ENCODE assay signal across 8 mouse cellular contexts in the genomic region with DNA sequence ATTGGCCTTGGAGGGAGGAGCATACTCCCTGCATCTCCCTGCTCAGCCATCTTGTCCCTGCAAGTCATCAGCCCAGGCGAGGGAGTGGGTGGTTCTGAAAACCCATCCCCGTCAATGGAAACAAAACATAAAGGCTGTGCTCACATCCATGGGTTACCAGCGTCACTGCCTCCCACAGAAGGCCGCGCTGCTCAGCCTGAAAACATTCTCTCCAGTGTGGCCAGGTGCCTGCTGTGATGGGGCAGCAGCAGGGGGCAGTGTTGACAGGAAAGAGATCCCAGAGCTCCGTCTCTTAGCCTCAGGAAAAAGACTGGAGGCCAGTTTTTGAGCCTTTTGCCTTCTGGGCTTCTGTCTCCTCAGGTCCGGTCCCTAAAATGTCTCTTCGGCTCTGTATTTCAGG.
DNase-seq lines count a peak whose midpoint lies in the region; ATAC-seq and TF ChIP-seq lines count a peak whose summit lies in the region.

No protein-coding gene starts in this region.

- WGBS in hindbrain, embryonic 15.5 days, result 27% methylated on average over 8 of the region's 8 CpGs

- H3K9me3 ChIP-seq in MEL (replicated peaks; ENCODE audit: insufficient read depth, low read length), result no peaks in the 10 kb centered on the region
- H3K9me3 ChIP-seq in hindbrain, embryonic 15.5 days, result no peaks in the 10 kb centered on the region

- H3K27ac ChIP-seq in MEL (ENCODE audit: control insufficient read depth, low read depth, low read length), result peak overlapping the region; percentile 71
- peak overlapping the region; percentile 77 for H3K27ac ChIP-seq in hindbrain, embryonic 15.5 days (replicated peaks)

- DNase-seq in MEL (ENCODE audit: low read depth, low spot score), result peak; percentile 35
- peak; percentile 81 for DNase-seq in cerebellum, adult 9-11 months
- DNase-seq in gastrocnemius, adult 18-20 months (ENCODE audit: low spot score), result peak; percentile 82
- peak; percentile 54 to 60 for DNase-seq in layer of hippocampus, postnatal 36 days
- DNase-seq in lung, postnatal 25 days (ENCODE audit: low spot score), result peak; percentile 81
- DNase-seq in right cerebral cortex, postnatal 14 days, result peak; percentile 67
- DNase-seq in urinary bladder, postnatal 14 days (ENCODE audit: low spot score), result peak; percentile 80

- H3K4me3 ChIP-seq in MEL (ENCODE audit: control insufficient read depth in 1 of 2, insufficient read depth in 1 of 2, low read depth in 2 of 2, low read length in 2 of 2), result no peak overlapping the region
- no peak overlapping the region for H3K4me3 ChIP-seq in hindbrain, embryonic 15.5 days

- TF ChIP-seq EP300 in MEL (IDR thresholded peaks at IDR 0.05; ENCODE audit: low read depth in 1 of 2, low read length in 2 of 2), result no peak

- TF ChIP-seq CTCF in MEL (IDR thresholded peaks at IDR 0.05 in 2 of 3, conservative IDR thresholded peaks at IDR 0.05 in 1 of 3; ENCODE audit: control insufficient read depth in 1 of 3, insufficient read depth in 1 of 3, low read depth in 2 of 3, low read length in 3 of 3, poor library complexity in 1 of 3, severe bottlenecking in 1 of 3), result peak; percentile 21 to 70 (median 50); a peak in 4 of 6 replicates

- peak; percentile 35 for TF ChIP-seq RAD21 in MEL (IDR thresholded peaks at IDR 0.05; ENCODE audit: low read depth, low read length)

- H3K4me1 ChIP-seq in MEL (ENCODE audit: control insufficient read depth in 1 of 2, insufficient read depth in 2 of 2, low read length in 2 of 2), result peaks cover 40 to 54% of the 10 kb centered on the region in 2 experiments
- H3K4me1 ChIP-seq in hindbrain, embryonic 15.5 days (replicated peaks), result peaks cover 94% of the 10 kb centered on the region

- H3K9ac ChIP-seq in MEL (ENCODE audit: control insufficient read depth, low read depth, low read length, poor library complexity, severe bottlenecking), result peak overlapping the region; percentile 8
- H3K9ac ChIP-seq in hindbrain, embryonic 15.5 days, result no peak overlapping the region

- peaks cover 0 to 41% of the 10 kb centered on the region in 2 experiments; a peak in 2 of 4 replicates for H3K36me3 ChIP-seq in MEL (ENCODE audit: control insufficient read depth in 1 of 2, insufficient read depth in 2 of 2, low read length in 2 of 2)
- no peaks in the 10 kb centered on the region for H3K36me3 ChIP-seq in hindbrain, embryonic 15.5 days

- H3K27me3 ChIP-seq in MEL (ENCODE audit: control insufficient read depth in 1 of 2, insufficient read depth in 2 of 2, low read length in 2 of 2), result no peaks in the 10 kb centered on the region
- H3K27me3 ChIP-seq in hindbrain, embryonic 15.5 days, result no peaks in the 10 kb centered on the region

- no peaks in the 10 kb centered on the region for H3K79me2 ChIP-seq in MEL (ENCODE audit: control insufficient read depth, insufficient read depth, low read length, poor library complexity)

- no peak for TF ChIP-seq POLR2A in MEL (IDR thresholded peaks at IDR 0.05; ENCODE audit: control insufficient read depth in 1 of 2, insufficient read depth in 1 of 2, low read depth in 1 of 2, low read length in 2 of 2, poor library complexity in 1 of 2)

- H3K4me2 ChIP-seq in hindbrain, embryonic 15.5 days, result no peak overlapping the region

- ATAC-seq in hindbrain, embryonic 15.5 days (ENCODE audit: low FRiP score, low read depth), result no peak

TF ChIP-seq in MEL, 35 proteins besides CTCF, POLR2A, EP300 and RAD21:
- no peak for TF ChIP-seq CHD1 (IDR thresholded peaks at IDR 0.05; ENCODE audit: low read depth, low read length)
- TF ChIP-seq SMC3 (IDR thresholded peaks at IDR 0.05; ENCODE audit: low read depth, low read length), result peak; percentile 48
- no peak for TF ChIP-seq MAFK (IDR thresholded peaks at IDR 0.05; ENCODE audit: borderline replicate concordance, low read depth, low read length)
- TF ChIP-seq MAX (IDR thresholded peaks at IDR 0.05; ENCODE audit: low read length), result no peak
- TF ChIP-seq POLR2AphosphoS2 (IDR thresholded peaks at IDR 0.05; ENCODE audit: low read length), result no peak
- TF ChIP-seq ZC3H11A (IDR thresholded peaks at IDR 0.05; ENCODE audit: low read depth, low read length), result peak; percentile 29
